Mouse (Mus musculus) stomach, embryonic 14.5 days (tissue): ENCODE results near the gene Slc7a10. TPM values are rescaled to one million over a fixed set of nuclear protein-coding genes. Genes with fewer than 3 reads are reported as not detected.

Experiments
- ATAC-seq: fragments of 200-750 bp; cut with Nextera tagmentation; 2 replicates; pipeline ENCODE4 v1.8.0; 2017; ENCODE audit warnings: low read depth, moderate TSS enrichment; ENCODE audit not compliant: insufficient number of reproducible peaks, insufficient read depth, low FRiP score
- H3K27ac ChIP-seq: fragments of 300-500 bp; sonication (generic); 2 replicates; pipeline ENCODE4 v1.5.1; 2014; ENCODE audit warnings: mild to moderate bottlenecking, low read length, moderate library complexity, mixed read lengths
- H3K27me3 ChIP-seq: fragments of 300-500 bp; sonication (generic); 2 replicates; pipeline ENCODE4 v1.6.1; 2014; ENCODE audit warnings: low read length, control low read depth, mixed read lengths; ENCODE audit not compliant: control insufficient read depth, insufficient read depth
- H3K36me3 ChIP-seq: fragments of 300-500 bp; sonication (generic); 2 replicates; pipeline ENCODE4 v1.6.1; 2014; ENCODE audit warnings: mild to moderate bottlenecking, control low read depth, low read length, moderate library complexity, mixed read lengths; ENCODE audit not compliant: control insufficient read depth, insufficient read depth
- H3K4me1 ChIP-seq: fragments of 300-500 bp; sonication (generic); 2 replicates; pipeline ENCODE4 v1.6.1; 2014; ENCODE audit warnings: low read length, control low read depth, mixed read lengths; ENCODE audit not compliant: control insufficient read depth, insufficient read depth
- H3K4me2 ChIP-seq: fragments of 300-500 bp; sonication (generic); replicated peaks from 2 replicates; pipeline ENCODE4 v1.6.1; 2014; ENCODE audit warnings: low read depth, low read length, control low read depth
- H3K4me3 ChIP-seq: fragments of 300-500 bp; sonication (generic); 2 replicates; pipeline ENCODE4 v1.5.1; 2014; ENCODE audit warnings: low read depth, low read length, control low read depth
- H3K9ac ChIP-seq: fragments of 300-500 bp; sonication (generic); replicated peaks from 2 replicates; pipeline ENCODE4 v1.6.1; 2014; ENCODE audit warnings: low read depth, mild to moderate bottlenecking, control low read depth, low read length, moderate library complexity, mixed read lengths
- H3K9me3 ChIP-seq: fragments of 300-500 bp; sonication (generic); 2 replicates; pipeline ENCODE4 v1.6.1; 2016; ENCODE audit warnings: low read depth, low read length, control low read depth; ENCODE audit not compliant: control insufficient read depth
- WGBS: fragments of 180-500 bp; shearing (Covaris S2); extraction: QIAGEN DNeasy Blood & Tissue Kit; methylation state at CpG from one replicate; pipeline ENCODE4 v1.1.7; 2014; 5-methylcytosine and 5-hydroxymethylcytosine counted together
- polyA plus RNA-seq: library from polyadenylated mRNA; unstranded; fragments of >200 nt; fragmentation: Nextera tagmentation; extraction: Ambion mirVana; gene quantifications from 2 replicates; pipeline ENCODE4 v1.2.1, GENCODE M21; 2014

The Slc7a10 gene
- polyA plus RNA-seq, 1 experiment from 2014 or later, result 5.0 TPM

DNA sequence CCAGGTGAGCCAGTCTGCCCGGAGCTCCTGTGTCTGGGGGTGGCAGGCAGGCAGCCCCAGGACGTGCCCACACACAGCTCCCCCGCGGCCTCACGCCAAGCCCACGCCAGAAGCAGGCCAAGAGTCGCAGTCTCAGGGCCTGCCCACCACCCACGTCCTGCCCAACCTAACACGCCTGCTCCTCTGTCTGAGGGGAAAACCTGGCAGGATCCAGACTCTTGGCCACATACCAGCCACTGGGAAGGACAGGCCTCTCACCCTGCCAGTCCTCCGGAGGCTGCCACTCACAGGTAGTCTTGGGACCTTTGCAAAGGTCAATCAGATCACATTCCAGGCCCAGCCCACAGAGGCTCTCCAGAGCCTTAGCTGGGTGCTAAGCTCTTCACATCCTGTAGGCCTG, 39.9 kb upstream of the Slc7a10 start:
- Histone ChIP-seq H3K36me3 (no peaks in the 10 kb centered on the region), H3K4me2 (no peak overlapping the region), H3K9me3 (no peaks in the 10 kb centered on the region), H3K4me1 (0 out of 2 replicates have a peak, but pooled peaks cover 11% of the 10 kb centered on the region), H3K4me3 (no peak overlapping the region), H3K27ac (no peak overlapping the region), H3K27me3 (no peaks in the 10 kb centered on the region), H3K9ac (no peak overlapping the region)
- 82% methylated on average over 10 of the region's 10 CpGs for WGBS
- ATAC-seq, result no peak

- H3K4me1 ChIP-seq, result 0 out of 2 replicates have a peak, but pooled peaks cover 6% of the 10 kb centered on the region
- WGBS, result 27% methylated on average over 15 of the region's 15 CpGs
- H3K9me3 ChIP-seq, result no peaks in the 10 kb centered on the region
- ATAC-seq, result 0 out of 2 replicates have a peak, but pooled peaks have one; percentile 35
- no peak overlapping the region for H3K9ac ChIP-seq
- no peak overlapping the region for H3K4me3 ChIP-seq
- H3K27me3 ChIP-seq, result no peaks in the 10 kb centered on the region
- no peak overlapping the region for H3K27ac ChIP-seq
- no peak overlapping the region for H3K4me2 ChIP-seq
- no peaks in the 10 kb centered on the region for H3K36me3 ChIP-seq
Measured at GRCm38 (mm10) chr7:35149616-35150433, 36.4 kb upstream of the Slc7a10 start.

DNA sequence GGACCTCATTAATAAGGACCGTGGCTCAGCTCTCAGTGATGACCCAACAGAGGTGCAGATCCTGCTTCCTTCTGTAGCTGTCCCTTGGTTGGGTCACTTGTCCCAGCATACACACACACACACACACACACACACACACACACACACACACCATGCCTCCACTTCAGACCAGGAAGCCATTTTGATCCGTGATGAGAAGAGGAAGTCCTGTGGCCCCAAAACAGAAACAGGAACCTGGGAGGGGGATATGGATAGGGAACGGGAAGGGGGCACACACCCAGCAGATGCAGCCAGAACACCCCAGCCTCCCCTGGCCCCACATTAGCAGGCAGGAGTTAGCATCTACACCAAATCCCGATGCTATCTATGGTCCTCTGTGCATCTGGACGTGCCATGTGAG, 35.3 kb upstream of the Slc7a10 start:
- no peak overlapping the region for H3K9ac ChIP-seq
- no peak overlapping the region for H3K4me3 ChIP-seq
- 0 out of 2 replicates have a peak, but pooled peaks cover 6% of the 10 kb centered on the region for H3K4me1 ChIP-seq
- no peaks in the 10 kb centered on the region for H3K9me3 ChIP-seq
- 76% methylated on average over 5 of the region's 5 CpGs for WGBS
- no peaks in the 10 kb centered on the region for H3K36me3 ChIP-seq
- ATAC-seq, result no peak
- no peaks in the 10 kb centered on the region for H3K27me3 ChIP-seq
- H3K27ac ChIP-seq, result no peak overlapping the region
- H3K4me2 ChIP-seq, result no peak overlapping the region

DNA sequence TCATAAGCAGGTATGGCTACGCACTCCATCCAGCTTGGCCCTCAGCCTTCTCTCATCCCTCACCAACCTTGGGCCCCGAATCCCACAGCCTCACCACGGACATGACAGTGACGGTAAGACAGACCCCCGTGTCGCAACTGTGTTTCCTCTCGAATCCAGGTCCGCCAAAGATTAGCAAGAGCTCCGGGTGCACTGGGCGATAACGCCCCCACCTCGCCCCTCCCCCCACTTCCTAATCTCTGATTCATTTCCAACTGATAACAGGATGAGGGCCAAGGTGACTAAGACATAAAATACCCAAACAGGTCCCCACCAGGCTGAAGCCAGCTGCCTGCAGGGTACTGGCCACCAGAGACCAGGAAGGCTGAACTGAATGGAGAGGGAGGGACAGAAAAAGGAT, 31.7 kb upstream of the Slc7a10 start:
- H3K9ac ChIP-seq, result no peak overlapping the region
- no peaks in the 10 kb centered on the region for H3K27me3 ChIP-seq
- no peaks in the 10 kb centered on the region for H3K36me3 ChIP-seq
- WGBS, result 67% methylated on average over 12 of the region's 12 CpGs
- no peak overlapping the region for H3K4me3 ChIP-seq
- H3K9me3 ChIP-seq, result no peaks in the 10 kb centered on the region
- no peak overlapping the region for H3K27ac ChIP-seq
- no peak overlapping the region for H3K4me2 ChIP-seq
- no peak for ATAC-seq
- 0 out of 2 replicates have a peak, but pooled peaks cover 5% of the 10 kb centered on the region for H3K4me1 ChIP-seq

- Histone ChIP-seq H3K27ac (no peak overlapping the region), H3K9me3 (no peaks in the 10 kb centered on the region), H3K4me1 (no peaks in the 10 kb centered on the region), H3K9ac (no peak overlapping the region), H3K36me3 (no peaks in the 10 kb centered on the region), H3K27me3 (no peaks in the 10 kb centered on the region), H3K4me2 (no peak overlapping the region), H3K4me3 (no peak overlapping the region)
- no peak for ATAC-seq
- 64% methylated on average over 16 of the region's 16 CpGs for WGBS
Measured at GRCm38 (mm10) chr7:35156561-35157477, 29.4 kb upstream of the Slc7a10 start.

GRCm38 (mm10) chr7:35157512-35157911, 28.7 kb upstream of the Slc7a10 start:
- no peaks in the 10 kb centered on the region for H3K4me1 ChIP-seq
- H3K27me3 ChIP-seq, result no peaks in the 10 kb centered on the region
- no peak overlapping the region for H3K9ac ChIP-seq
- H3K4me2 ChIP-seq, result no peak overlapping the region
- ATAC-seq, result no peak
- 69% methylated on average over 3 of the region's 3 CpGs for WGBS
- no peak overlapping the region for H3K4me3 ChIP-seq
- H3K9me3 ChIP-seq, result no peaks in the 10 kb centered on the region
- H3K36me3 ChIP-seq, result no peaks in the 10 kb centered on the region
- H3K27ac ChIP-seq, result no peak overlapping the region

- Histone ChIP-seq H3K27ac (no peak overlapping the region), H3K9me3 (no peaks in the 10 kb centered on the region), H3K4me1 (no peaks in the 10 kb centered on the region), H3K36me3 (no peaks in the 10 kb centered on the region), H3K9ac (no peak overlapping the region), H3K4me3 (no peak overlapping the region), H3K4me2 (no peak overlapping the region), H3K27me3 (no peaks in the 10 kb centered on the region)
- no peak for ATAC-seq
- 79% methylated on average over 6 of the region's 6 CpGs for WGBS
Measured at GRCm38 (mm10) chr7:35162443-35162842, 23.7 kb upstream of the Slc7a10 start.

DNA sequence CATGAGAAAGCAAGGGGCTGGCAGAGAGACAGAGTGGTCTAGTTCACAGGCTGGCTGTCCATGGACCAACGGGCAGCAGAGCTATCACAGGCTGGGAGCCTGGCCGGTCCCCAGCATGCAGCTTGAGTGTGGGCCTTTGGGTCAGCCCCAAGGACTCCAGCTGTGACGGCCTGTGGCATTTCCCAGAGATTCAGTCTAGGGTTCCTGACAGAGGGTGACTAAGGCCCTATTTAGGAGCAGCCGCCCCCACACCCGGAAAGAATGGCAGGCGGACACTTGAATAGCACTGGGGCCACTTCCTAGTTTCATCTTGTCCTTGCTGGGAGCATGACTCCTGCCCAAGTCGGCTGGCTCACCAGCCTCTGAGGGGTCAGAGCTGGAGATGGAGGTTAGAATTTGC, 22.6 kb upstream of the Slc7a10 start:
- H3K4me3 ChIP-seq, result no peak overlapping the region
- no peak overlapping the region for H3K4me2 ChIP-seq
- no peak for ATAC-seq
- H3K4me1 ChIP-seq, result no peaks in the 10 kb centered on the region
- no peaks in the 10 kb centered on the region for H3K27me3 ChIP-seq
- H3K36me3 ChIP-seq, result no peaks in the 10 kb centered on the region
- no peaks in the 10 kb centered on the region for H3K9me3 ChIP-seq
- WGBS, result 70% methylated on average over 7 of the region's 7 CpGs
- H3K27ac ChIP-seq, result no peak overlapping the region
- no peak overlapping the region for H3K9ac ChIP-seq
